23 mouse cellular contexts compared by ENCODE assay signal in genomic region chr9:31840571-31840970, GRCm38 (mm10).
DNase-seq lines count a peak whose midpoint lies in the region; ATAC-seq and TF ChIP-seq lines count a peak whose summit lies in the region.
"Had no signal": no experiment of that assay in that cellular context is flagged by ENCODE, and none has a peak within 500 bp of the region (broad histone marks: within the 10 kb centered on the region; RNA-seq: fewer than 3 reads in every experiment).

No protein-coding gene starts in this region.

- no peaks in the 10 kb centered on the region for H3K27me3 ChIP-seq in heart, embryonic 11.5 days (ENCODE audit: control insufficient read depth, insufficient read depth, low read length)
- no peaks in the 10 kb centered on the region for H3K27me3 ChIP-seq in stomach, embryonic 15.5 days (replicated peaks)
- no peaks in the 10 kb centered on the region for H3K27me3 ChIP-seq in stomach, postnatal 0 days (ENCODE audit: control insufficient read depth, insufficient read depth, low read length)
- H3K27me3 ChIP-seq: forebrain, embryonic 13.5 days; heart, embryonic 13.5 days had no signal

- H3K27ac ChIP-seq in heart, embryonic 11.5 days (ENCODE audit: low read depth, low read length): no peak overlapping the region
- peak overlapping the region; percentile 48; the same call in 1 of the 2 replicates for H3K27ac ChIP-seq in stomach, embryonic 15.5 days
- no peak overlapping the region for H3K27ac ChIP-seq in stomach, postnatal 0 days (replicated peaks)
- H3K27ac ChIP-seq: forebrain, embryonic 10.5 days; forebrain, embryonic 13.5 days; gastrocnemius, adult 2 months; heart, adult 2 months; heart, embryonic 13.5 days; hindbrain, embryonic 14.5 days; hindbrain, postnatal 0 days had no signal

- TF ChIP-seq EP300 in stomach, postnatal 0 days (optimal IDR thresholded peaks at IDR 0.05): no peak

- H3K9me3 ChIP-seq in heart, embryonic 11.5 days (replicated peaks; ENCODE audit: control insufficient read depth, low read length): no peaks in the 10 kb centered on the region
- no peaks in the 10 kb centered on the region for H3K9me3 ChIP-seq in stomach, embryonic 15.5 days
- no peaks in the 10 kb centered on the region for H3K9me3 ChIP-seq in stomach, postnatal 0 days (ENCODE audit: control insufficient read depth, low read length)
- H3K9me3 ChIP-seq: forebrain, embryonic 10.5 days; forebrain, embryonic 13.5 days; heart, embryonic 13.5 days had no signal

- no peaks in the 10 kb centered on the region for H3K4me1 ChIP-seq in heart, embryonic 11.5 days (ENCODE audit: control insufficient read depth, insufficient read depth, low read length)
- H3K4me1 ChIP-seq in stomach, embryonic 15.5 days: 0 out of 2 replicates have a peak, but pooled peaks cover 3% of the 10 kb centered on the region
- H3K4me1 ChIP-seq in stomach, postnatal 0 days (replicated peaks; ENCODE audit: control insufficient read depth, insufficient read depth): no peaks in the 10 kb centered on the region

- H3K4me3 ChIP-seq in heart, embryonic 11.5 days (ENCODE audit: low read depth, low read length): no peak overlapping the region
- no peak overlapping the region for H3K4me3 ChIP-seq in stomach, embryonic 15.5 days (replicated peaks)
- H3K4me3 ChIP-seq in stomach, postnatal 0 days (ENCODE audit: low read depth, low read length): no peak overlapping the region
- H3K4me3 ChIP-seq: forebrain, embryonic 10.5 days; forebrain, embryonic 13.5 days; gastrocnemius, adult 2 months; heart, adult 2 months; heart, embryonic 13.5 days had no signal

- no peaks in the 10 kb centered on the region for H3K36me3 ChIP-seq in heart, embryonic 11.5 days (ENCODE audit: control insufficient read depth, insufficient read depth, low read length)
- no peaks in the 10 kb centered on the region for H3K36me3 ChIP-seq in stomach, embryonic 15.5 days
- H3K36me3 ChIP-seq in stomach, postnatal 0 days (ENCODE audit: control insufficient read depth, insufficient read depth, low read length): no peaks in the 10 kb centered on the region
- H3K36me3 ChIP-seq: forebrain, embryonic 10.5 days; heart, embryonic 13.5 days had no signal

- no peak for TF ChIP-seq CTCF in stomach, postnatal 0 days (IDR thresholded peaks at IDR 0.05; ENCODE audit: low read depth)

- WGBS in heart, embryonic 11.5 days (ENCODE audit: insufficient replicate concordance): 49% methylated on average over 4 of the region's 4 CpGs
- WGBS in stomach, embryonic 15.5 days: 84% methylated on average over 4 of the region's 4 CpGs
- WGBS in stomach, postnatal 0 days: 86% methylated on average over 4 of the region's 4 CpGs

- DNase-seq in heart, adult 11 months: peak; percentile 92
- peak; percentile 17 to 19 for DNase-seq in heart, adult 9 months (ENCODE audit: low spot score in 2 of 2)
- no peak for DNase-seq in heart, postnatal 4 days
- no peak for DNase-seq in stomach, postnatal 0 days (ENCODE audit: low spot score)
- DNase-seq: adrenal gland, postnatal 10 days; adrenal gland, postnatal 36 days; cerebellum, adult 18-20 months; cerebellum, adult 9-10 months; cerebellum, postnatal 14 days; gastrocnemius, adult 2 months; gastrocnemius, postnatal 14 days; heart, postnatal 14 days had no signal

- no peak overlapping the region for H3K4me2 ChIP-seq in heart, embryonic 11.5 days
- no peak overlapping the region for H3K4me2 ChIP-seq in stomach, embryonic 15.5 days
- H3K4me2 ChIP-seq in stomach, postnatal 0 days (replicated peaks; ENCODE audit: low read depth): no peak overlapping the region
- H3K4me2 ChIP-seq: forebrain, embryonic 13.5 days; heart, embryonic 13.5 days; hindbrain, embryonic 14.5 days had no signal

- no peak for ATAC-seq in heart, embryonic 11.5 days (replicated peaks; ENCODE audit: insufficient number of reproducible peaks, low FRiP score, low TSS enrichment)
- ATAC-seq in stomach, embryonic 15.5 days (ENCODE audit: insufficient read depth, low FRiP score, low read depth): no peak
- ATAC-seq in stomach, postnatal 0 days (ENCODE audit: low FRiP score, low TSS enrichment): no peak
- ATAC-seq: forebrain, embryonic 13.5 days; forebrain, embryonic 16.5 days; hindbrain, postnatal 0 days; inflammation-experienced regulatory T-cells, adult 6 months; intestine, embryonic 16.5 days had no signal

- H3K9ac ChIP-seq in heart, embryonic 11.5 days (ENCODE audit: low read depth, low read length): no peak overlapping the region
- H3K9ac ChIP-seq in stomach, embryonic 15.5 days: no peak overlapping the region
- no peak overlapping the region for H3K9ac ChIP-seq in stomach, postnatal 0 days (ENCODE audit: low read length)
- H3K9ac ChIP-seq: forebrain, embryonic 13.5 days; heart, embryonic 13.5 days; hindbrain, embryonic 14.5 days had no signal

Comparison
In these comparisons a context has a peak if more than half of its experiments do, and no peak if none do; other contexts are left out.
1. DNase-seq: peak in heart, adult 11 months (single experiment) and heart, adult 9 months (2 of 2); none in heart, postnatal 4 days (single experiment) and stomach, postnatal 0 days (single experiment).